Mouse (Mus musculus) ES-Bruce4 (cell line): ENCODE measurements around the gene Sned1. TPM values are rescaled to one million over a fixed set of nuclear protein-coding genes. Genes with fewer than 3 reads are reported as not detected.

Experiments used
- H3K27ac ChIP-seq: 2 replicates; pipeline ENCODE4 v1.5.1; 2012; ENCODE audit warnings: low read length, inconsistent platforms; ENCODE audit not compliant: insufficient read depth
- H3K27me3 ChIP-seq: 2 replicates; pipeline ENCODE4 v1.6.1; 2012; ENCODE audit warnings: mild to moderate bottlenecking, low read length, inconsistent platforms; ENCODE audit not compliant: control insufficient read depth, poor library complexity, insufficient read depth, severe bottlenecking
- H3K36me3 ChIP-seq: 2 replicates; pipeline ENCODE4 v1.6.1; 2012; ENCODE audit warnings: inconsistent platforms, mild to moderate bottlenecking, low read length, moderate library complexity; ENCODE audit not compliant: control insufficient read depth, poor library complexity, insufficient read depth, severe bottlenecking
- H3K4me1 ChIP-seq: one replicate; pipeline ENCODE4 v1.8.1; 2011; ENCODE audit warnings: low read length; ENCODE audit not compliant: control insufficient read depth, insufficient read depth
- H3K4me3 ChIP-seq: 2 replicates; pipeline ENCODE4 v1.5.1; 2011; ENCODE audit warnings: low read depth, mild to moderate bottlenecking, low read length
- H3K9ac ChIP-seq: 2 replicates; pipeline ENCODE4 v1.6.1; 2012; ENCODE audit warnings: low read depth, mild to moderate bottlenecking, inconsistent platforms; ENCODE audit not compliant: poor library complexity, severe bottlenecking
- H3K9me3 ChIP-seq: replicated peaks from 2 replicates; pipeline ENCODE4 v1.6.1; 2012; ENCODE audit warnings: mild to moderate bottlenecking, low read length, inconsistent platforms; ENCODE audit not compliant: control insufficient read depth, poor library complexity, insufficient read depth, severe bottlenecking
- CTCF ChIP-seq: IDR thresholded peaks from one replicate; pipeline ENCODE4 v1.8.1; 2011; ENCODE audit warnings: low read depth, low read length
- EP300 ChIP-seq: IDR thresholded peaks from 2 replicates; pipeline ENCODE4 v1.6.1; 2011; ENCODE audit warnings: low read depth, low read length; ENCODE audit not compliant: insufficient read depth
- POLR2A ChIP-seq: IDR thresholded peaks from one replicate; pipeline ENCODE4 v1.8.1; 2011; ENCODE audit warnings: low read length; ENCODE audit not compliant: insufficient read depth
- polyA plus RNA-seq: library from polyadenylated mRNA; stranded (reverse); fragments of >200 nt; gene quantifications from 2 replicates; pipeline ENCODE4 v1.2.4, GENCODE M21; 2011; ENCODE audit warnings: low read depth; ENCODE audit not compliant: missing spikeins, insufficient read depth, insufficient read length

The Sned1 gene
- polyA plus RNA-seq, 1 experiment, result 1.1 TPM

DNA sequence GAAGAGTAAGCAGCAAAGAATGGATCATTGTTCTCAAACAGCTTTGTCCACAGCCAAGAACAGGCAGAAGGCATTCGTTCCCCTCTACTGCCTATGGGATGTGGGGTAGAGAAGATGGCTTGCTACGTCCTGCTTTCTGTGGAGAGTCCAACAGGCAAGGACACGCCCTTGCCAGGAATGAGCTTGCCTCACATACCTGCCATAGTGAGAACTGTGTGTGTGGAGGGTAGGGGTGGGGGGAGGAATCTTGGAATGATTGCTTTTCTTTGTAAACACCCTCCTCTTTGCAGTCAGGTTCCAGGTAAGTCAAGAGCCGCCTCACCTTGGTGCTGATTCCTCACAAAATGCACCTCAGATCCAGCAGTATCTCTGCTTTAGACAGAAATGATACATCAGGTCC is 64.2 kb downstream of the Sned1 start:
- no peak for TF ChIP-seq CTCF
- 0 out of 2 replicates have a peak, but pooled peaks have one; percentile 13 for TF ChIP-seq EP300
- H3K9me3 ChIP-seq, result no peaks in the 10 kb centered on the region
- H3K4me1 ChIP-seq, result no peaks in the 10 kb centered on the region
- peaks cover 24% of the 10 kb centered on the region for H3K36me3 ChIP-seq
- H3K27ac ChIP-seq, result 0 out of 2 replicates have a peak overlapping the region, but pooled peaks have one; percentile 31
- no peak overlapping the region for H3K9ac ChIP-seq
- H3K27me3 ChIP-seq, result no peaks in the 10 kb centered on the region
- H3K4me3 ChIP-seq, result no peak overlapping the region

DNA sequence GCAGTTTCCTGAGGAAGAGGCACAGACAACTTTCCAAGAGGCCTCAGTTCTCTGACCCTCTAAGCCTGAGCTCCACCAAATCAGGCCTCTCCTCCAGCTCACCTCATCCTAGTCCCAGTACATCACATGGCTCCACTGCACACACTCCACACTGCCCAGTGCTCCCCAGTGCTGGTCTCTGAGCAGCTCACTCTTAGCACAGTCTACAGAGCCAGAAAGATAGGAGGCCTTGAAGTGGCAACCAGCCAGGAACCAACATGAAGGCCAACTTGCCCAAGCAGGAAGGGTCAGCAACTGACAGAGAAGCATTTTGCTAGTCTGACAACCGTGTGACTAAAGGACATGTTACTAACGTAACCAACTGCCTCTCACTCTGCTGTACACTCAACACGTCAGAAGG is 64.9 kb downstream of the Sned1 start:
- H3K27ac ChIP-seq, result 0 out of 2 replicates have a peak overlapping the region, but pooled peaks have one; percentile 31
- peaks cover 24% of the 10 kb centered on the region for H3K36me3 ChIP-seq
- no peaks in the 10 kb centered on the region for H3K4me1 ChIP-seq
- no peak overlapping the region for H3K9ac ChIP-seq
- H3K9me3 ChIP-seq, result no peaks in the 10 kb centered on the region
- no peaks in the 10 kb centered on the region for H3K27me3 ChIP-seq
- TF ChIP-seq CTCF (no peak), EP300 (no peak), POLR2A (no peak)
- H3K4me3 ChIP-seq, result no peak overlapping the region

DNA sequence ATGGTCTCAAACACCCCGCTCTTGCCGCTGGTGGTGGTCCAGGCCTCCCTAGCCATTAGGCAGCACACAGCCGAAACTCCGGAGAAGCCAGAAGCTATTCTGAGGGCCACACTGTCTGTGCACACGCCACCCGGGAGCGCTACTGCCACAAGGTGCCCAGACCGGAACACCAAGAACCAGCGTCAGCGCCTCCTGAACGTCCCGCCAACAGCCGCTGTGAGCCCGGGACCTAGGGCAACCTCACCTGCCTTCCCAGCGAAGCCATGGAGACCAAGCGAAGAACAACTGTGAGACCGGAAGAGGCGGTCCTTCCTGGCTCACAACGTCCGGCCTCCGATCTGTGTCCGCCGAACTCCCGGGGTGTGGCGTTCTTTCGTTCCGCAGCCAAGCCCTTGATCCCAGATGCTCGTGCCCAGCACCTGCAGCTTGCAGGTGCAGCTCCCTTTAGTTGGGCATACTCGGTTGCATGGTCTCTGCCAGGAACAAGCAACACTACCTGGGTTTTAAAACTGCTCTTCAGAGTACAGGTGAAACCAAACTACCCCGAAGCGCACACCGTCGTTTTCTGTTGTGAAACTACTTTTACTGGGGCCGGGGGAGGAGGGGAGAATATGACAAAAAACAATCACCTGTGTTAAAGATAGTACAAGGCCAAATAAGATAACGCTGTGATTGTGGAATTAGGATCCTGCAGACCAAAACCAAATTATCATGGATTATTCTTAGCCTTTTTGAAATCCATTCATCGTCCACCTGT is 70.1 kb downstream of the Sned1 start, which contains the start of gene Mterf4:
Gene Mterf4 (minus strand): TSS at position 335 of the 757 bp plus-strand sequence.
- H3K9me3 ChIP-seq, result no peaks in the 10 kb centered on the region
- H3K4me1 ChIP-seq, result no peaks in the 10 kb centered on the region
- H3K9ac ChIP-seq, result peak within 1 kb of the TSS; percentile 49
- H3K27me3 ChIP-seq, result no peaks in the 10 kb centered on the region
- TF ChIP-seq CTCF (no peak), POLR2A (peak; percentile 35), EP300 (no peak)
- peaks cover 29% of the 10 kb centered on the region for H3K36me3 ChIP-seq
- no peak within 1 kb of the TSS for H3K27ac ChIP-seq
- H3K4me3 ChIP-seq, result peak within 1 kb of the TSS; percentile 94

DNA sequence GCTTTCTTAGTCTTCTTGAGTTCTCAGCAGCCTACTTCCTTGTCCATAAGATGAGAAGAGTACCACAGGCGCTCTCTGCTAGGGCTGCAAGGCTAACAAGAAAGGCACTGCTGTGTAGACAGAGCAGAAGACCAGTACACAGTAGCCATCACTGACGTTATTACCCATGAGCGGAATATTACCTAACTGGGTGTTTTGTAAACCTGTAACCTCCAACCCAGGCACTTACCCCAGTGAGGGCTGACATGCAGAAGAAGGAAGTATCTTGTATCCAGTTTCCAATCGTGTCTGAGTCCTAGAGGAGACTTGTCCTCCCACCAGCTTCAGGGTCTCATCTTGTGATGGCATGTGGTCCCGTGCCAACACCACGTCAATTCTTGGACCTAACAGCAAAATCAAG is 88.3 kb downstream of the Sned1 start:
- Histone ChIP-seq H3K27ac (no peak overlapping the region), H3K9me3 (no peaks in the 10 kb centered on the region), H3K27me3 (no peaks in the 10 kb centered on the region), H3K4me1 (no peaks in the 10 kb centered on the region), H3K9ac (no peak overlapping the region), H3K36me3 (peaks cover 36% of the 10 kb centered on the region), H3K4me3 (no peak overlapping the region)
- TF ChIP-seq POLR2A (no peak), EP300 (no peak), CTCF (no peak)

DNA sequence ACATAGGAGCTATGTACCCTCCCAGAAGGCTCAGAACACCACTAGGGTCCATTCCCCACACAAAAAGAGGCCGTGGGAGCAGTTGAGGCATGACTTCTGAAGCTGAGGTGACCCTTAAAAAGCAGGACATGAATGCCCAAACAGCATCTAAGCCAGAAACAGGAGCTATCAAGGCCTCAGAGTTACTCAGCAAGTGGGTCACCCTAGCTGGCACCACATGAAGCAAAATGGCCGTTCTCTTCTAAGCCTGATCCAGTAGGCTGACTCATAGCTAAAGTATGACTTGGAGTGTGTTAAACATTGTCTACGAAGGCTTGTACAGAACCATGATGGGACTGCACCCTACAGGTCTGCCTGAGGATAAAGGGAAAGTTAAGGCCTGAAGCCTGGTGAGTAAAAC is 90.8 kb downstream of the Sned1 start:
- Histone ChIP-seq H3K36me3 (peaks cover 28% of the 10 kb centered on the region), H3K4me3 (no peak overlapping the region), H3K9me3 (no peaks in the 10 kb centered on the region), H3K27ac (no peak overlapping the region), H3K9ac (no peak overlapping the region), H3K27me3 (no peaks in the 10 kb centered on the region), H3K4me1 (no peaks in the 10 kb centered on the region)
- TF ChIP-seq POLR2A (no peak), CTCF (no peak), EP300 (no peak)

DNA sequence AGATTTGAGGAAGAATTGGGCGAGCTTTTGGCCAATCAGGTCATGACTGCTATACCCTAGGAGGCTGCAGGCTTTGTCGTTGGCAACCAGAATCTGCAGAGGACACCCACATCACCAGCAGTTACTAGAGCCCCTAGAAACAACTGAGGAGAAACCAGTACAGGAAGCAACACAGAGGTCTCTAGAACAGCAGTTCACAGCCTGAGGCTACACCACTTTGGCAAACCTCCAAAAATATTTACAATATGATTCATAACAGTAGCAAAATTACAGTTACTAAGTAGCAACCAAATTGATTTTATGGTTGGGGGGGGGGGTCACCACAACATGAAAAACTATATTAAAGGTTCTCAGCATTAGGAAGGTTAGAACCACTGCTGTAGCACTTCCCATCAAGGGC is 99.0 kb downstream of the Sned1 start:
- H3K36me3 ChIP-seq, result peaks cover 11% of the 10 kb centered on the region; the same call in 1 of the 2 replicates
- no peaks in the 10 kb centered on the region for H3K9me3 ChIP-seq
- no peak for TF ChIP-seq EP300
- no peak for TF ChIP-seq POLR2A
- TF ChIP-seq CTCF, result no peak
- H3K9ac ChIP-seq, result no peak overlapping the region
- no peak overlapping the region for H3K4me3 ChIP-seq
- H3K27ac ChIP-seq, result no peak overlapping the region
- no peaks in the 10 kb centered on the region for H3K27me3 ChIP-seq
- no peaks in the 10 kb centered on the region for H3K4me1 ChIP-seq
